Comparison of ENCODE assay signal across 27 mouse cellular contexts in genomic region chr3:144329117-144329516, GRCm38 (mm10).
DNase-seq lines count a peak whose midpoint lies in the region; ATAC-seq and TF ChIP-seq lines count a peak whose summit lies in the region.
"Had no signal": no experiment of that assay in that cellular context is flagged by ENCODE, and none has a peak within 500 bp of the region (broad histone marks: within the 10 kb centered on the region; RNA-seq: fewer than 3 reads in every experiment).

No protein-coding gene starts in this region.

- H3K4me1 ChIP-seq in midbrain, embryonic 14.5 days (ENCODE audit: control insufficient read depth, insufficient read depth, low read length) = 0 out of 2 replicates have a peak, but pooled peaks cover 5% of the 10 kb centered on the region
- H3K4me1 ChIP-seq in midbrain, embryonic 13.5 days (replicated peaks) = peaks cover 9% of the 10 kb centered on the region
- H3K4me1 ChIP-seq: embryonic facial prominence, embryonic 12.5 days; embryonic facial prominence, embryonic 15.5 days; heart, embryonic 12.5 days; heart, embryonic 15.5 days had no signal

- H3K4me2 ChIP-seq in midbrain, embryonic 14.5 days (ENCODE audit: low read length) = no peak overlapping the region
- no peak overlapping the region for H3K4me2 ChIP-seq in midbrain, embryonic 13.5 days (replicated peaks)
- H3K4me2 ChIP-seq: embryonic facial prominence, embryonic 12.5 days; embryonic facial prominence, embryonic 15.5 days; heart, embryonic 12.5 days; heart, embryonic 15.5 days; hindbrain, embryonic 13.5 days had no signal

- 0 out of 2 replicates have a peak overlapping the region, but pooled peaks have one; percentile 33 for H3K27ac ChIP-seq in left cerebral cortex, adult 2 months
- H3K27ac ChIP-seq in midbrain, embryonic 14.5 days (replicated peaks; ENCODE audit: low read depth, low read length) = no peak overlapping the region
- no peak overlapping the region for H3K27ac ChIP-seq in midbrain, embryonic 13.5 days
- H3K27ac ChIP-seq: embryonic facial prominence, embryonic 12.5 days; embryonic facial prominence, embryonic 15.5 days; heart, embryonic 15.5 days; hindbrain, embryonic 10.5 days; hindbrain, embryonic 13.5 days had no signal

- WGBS in midbrain, embryonic 14.5 days = 80% methylated on average over 7 of the region's 7 CpGs
- 73% methylated on average over 7 of the region's 7 CpGs for WGBS in midbrain, embryonic 13.5 days

- no peak overlapping the region for H3K9ac ChIP-seq in midbrain, embryonic 14.5 days (replicated peaks; ENCODE audit: low read length)
- H3K9ac ChIP-seq in midbrain, embryonic 13.5 days (replicated peaks) = no peak overlapping the region
- H3K9ac ChIP-seq: embryonic facial prominence, embryonic 12.5 days; embryonic facial prominence, embryonic 15.5 days; heart, embryonic 12.5 days; heart, embryonic 15.5 days; hindbrain, embryonic 13.5 days had no signal

- TF ChIP-seq CTCF in left cerebral cortex, adult 2 months (IDR thresholded peaks at IDR 0.05) = no peak

- peak; percentile 66 for ATAC-seq in frontal cortex, adult (ENCODE audit: low TSS enrichment)
- no peak for ATAC-seq in midbrain, embryonic 14.5 days (ENCODE audit: low FRiP score, low TSS enrichment)
- ATAC-seq in midbrain, embryonic 13.5 days = no peak
- ATAC-seq: forebrain, embryonic 14.5 days; Patski had no signal

- DNase-seq in frontal cortex, postnatal 25 days (ENCODE audit: low spot score in 2 of 2) = no peak
- no peak for DNase-seq in left cerebral cortex, adult 2 months (ENCODE audit: extremely low spot score in 1 of 2, low spot score in 2 of 2)
- DNase-seq in left cerebral cortex, adult 18-20 months (ENCODE audit: low spot score in 2 of 2) = no peak
- DNase-seq in midbrain, embryonic 14.5 days = peak; percentile 20
- DNase-seq: adrenal gland, postnatal 10 days; adrenal gland, postnatal 36 days; B cell, adult 2 months; cerebellum, adult 11 months; cerebellum, adult 2 months; cerebellum, adult 9-11 months; cerebellum, postnatal 25 days; gastrocnemius, postnatal 25 days; heart, adult 18-20 months; heart, postnatal 10 days; heart, postnatal 36 days had no signal

- H3K36me3 ChIP-seq in midbrain, embryonic 14.5 days (ENCODE audit: control insufficient read depth, insufficient read depth, low read length) = no peaks in the 10 kb centered on the region
- H3K36me3 ChIP-seq in midbrain, embryonic 13.5 days = no peaks in the 10 kb centered on the region
- H3K36me3 ChIP-seq: embryonic facial prominence, embryonic 12.5 days; embryonic facial prominence, embryonic 15.5 days; G1E; heart, embryonic 12.5 days; heart, embryonic 15.5 days; hindbrain, embryonic 10.5 days; hindbrain, embryonic 13.5 days had no signal

- no peaks in the 10 kb centered on the region for H3K27me3 ChIP-seq in midbrain, embryonic 14.5 days (ENCODE audit: control insufficient read depth, insufficient read depth, low read length)
- no peaks in the 10 kb centered on the region for H3K27me3 ChIP-seq in midbrain, embryonic 13.5 days
- H3K27me3 ChIP-seq: CH12.LX; embryonic facial prominence, embryonic 12.5 days; embryonic facial prominence, embryonic 15.5 days; heart, embryonic 12.5 days; heart, embryonic 15.5 days; hindbrain, embryonic 13.5 days; Patski had no signal

- intact Hi-C loops in left cerebral cortex, adult 2 months (cut with DNase I) = loop anchor here (10.0 kb wide), 1 partner anchor 1564 kb away; the partner anchor contains the start of gene Gtf2b

- H3K4me3 ChIP-seq in left cerebral cortex, adult 2 months = no peak overlapping the region
- no peak overlapping the region for H3K4me3 ChIP-seq in midbrain, embryonic 14.5 days (replicated peaks; ENCODE audit: low read depth, low read length)
- H3K4me3 ChIP-seq in midbrain, embryonic 13.5 days (replicated peaks) = no peak overlapping the region
- H3K4me3 ChIP-seq: embryonic facial prominence, embryonic 12.5 days; embryonic facial prominence, embryonic 15.5 days; heart, embryonic 12.5 days; heart, embryonic 15.5 days; hindbrain, embryonic 10.5 days; hindbrain, embryonic 13.5 days had no signal

- no peaks in the 10 kb centered on the region for H3K9me3 ChIP-seq in midbrain, embryonic 14.5 days (ENCODE audit: control insufficient read depth, low read length)
- no peaks in the 10 kb centered on the region for H3K9me3 ChIP-seq in midbrain, embryonic 13.5 days
- H3K9me3 ChIP-seq: embryonic facial prominence, embryonic 12.5 days; embryonic facial prominence, embryonic 15.5 days; G1E; heart, embryonic 12.5 days; heart, embryonic 15.5 days; hindbrain, embryonic 10.5 days; hindbrain, embryonic 13.5 days had no signal
